Comparison of ENCODE assay signal across 15 mouse cellular contexts in genomic region chr16:33387420-33387819, GRCm38 (mm10).
"Had no signal": no experiment of that assay in that cellular context is flagged by ENCODE, and none has a peak within 500 bp of the region (broad histone marks: within the 10 kb centered on the region; RNA-seq: fewer than 3 reads in every experiment).

No protein-coding gene starts in this region.

- H3K9ac ChIP-seq: lung, embryonic 14.5 days; midbrain, embryonic 12.5 days; neural tube, embryonic 12.5 days; stomach, embryonic 15.5 days had no signal

- ATAC-seq: midbrain, embryonic 16.5 days had no signal

- H3K27ac ChIP-seq: midbrain, embryonic 10.5 days; midbrain, embryonic 12.5 days; neural tube, embryonic 12.5 days; stomach, embryonic 15.5 days; stomach, postnatal 0 days had no signal

- H3K4me2 ChIP-seq: lung, embryonic 14.5 days; midbrain, embryonic 12.5 days; neural tube, embryonic 12.5 days; stomach, embryonic 15.5 days had no signal

- H3K27me3 ChIP-seq: midbrain, embryonic 12.5 days; neural tube, embryonic 12.5 days; stomach, embryonic 15.5 days had no signal

- H3K36me3 ChIP-seq: midbrain, embryonic 12.5 days; stomach, embryonic 15.5 days had no signal

- H3K9me3 ChIP-seq: midbrain, embryonic 10.5 days; midbrain, embryonic 12.5 days; neural tube, embryonic 12.5 days; stomach, embryonic 15.5 days had no signal

- DNase-seq: lung, adult 18-20 months; lung, embryonic 14.5 days; lung, postnatal 10 days; lung, postnatal 4 days; midbrain, embryonic 14.5 days; right cerebral cortex, postnatal 14 days; thymus, adult 18-20 months; thymus, postnatal 14 days; thymus, postnatal 36 days had no signal

- H3K4me3 ChIP-seq: midbrain, embryonic 10.5 days; midbrain, embryonic 12.5 days; neural tube, embryonic 12.5 days; stomach, embryonic 15.5 days had no signal
